Mouse (Mus musculus) forebrain, embryonic 14.5 days (tissue): ENCODE results near the gene Creg1. TPM values are rescaled to one million over a fixed set of nuclear protein-coding genes. Genes with fewer than 3 reads are reported as not detected.
"Not testable (repeated sequence)": the region's sequence is repeated elsewhere in the genome, so short reads cannot be mapped to it uniquely, and the experiment has no call there.

Experiments used
- ATAC-seq: fragments of 200-750 bp; cut with Nextera tagmentation; 2 replicates; pipeline ENCODE4 v1.8.0; 2017; ENCODE audit warnings: mild to moderate bottlenecking, moderate library complexity
- DNase-seq: peaks from one replicate; pipeline ENCODE4 v3.0.0-alpha.2; 2015; ENCODE audit warnings: low spot score
- H3K27ac ChIP-seq: fragments of 300-500 bp; sonication (generic); 2 replicates; pipeline ENCODE4 v1.5.1; 2014; ENCODE audit warnings: low read depth, mild to moderate bottlenecking, control low read depth, low read length, moderate library complexity
- H3K27me3 ChIP-seq: fragments of 300-500 bp; sonication (generic); replicated peaks from 2 replicates; pipeline ENCODE4 v1.6.1; 2014; ENCODE audit warnings: low read length, control low read depth, mixed read lengths; ENCODE audit not compliant: control insufficient read depth, insufficient read depth
- H3K36me3 ChIP-seq: fragments of 300-500 bp; sonication (generic); 2 replicates; pipeline ENCODE4 v1.6.1; 2014; ENCODE audit warnings: low read length, control low read depth; ENCODE audit not compliant: control insufficient read depth, insufficient read depth
- H3K4me1 ChIP-seq: fragments of 300-500 bp; sonication (generic); 2 replicates; pipeline ENCODE4 v1.6.1; 2014; ENCODE audit warnings: antibody characterized with exemption, low read length, control low read depth; ENCODE audit not compliant: control insufficient read depth, insufficient read depth
- H3K4me2 ChIP-seq: fragments of 300-500 bp; sonication (generic); 2 replicates; pipeline ENCODE4 v1.6.1; 2014; ENCODE audit warnings: mild to moderate bottlenecking, control low read depth, low read length
- H3K4me3 ChIP-seq: fragments of 300-500 bp; sonication (generic); 2 replicates; pipeline ENCODE4 v1.5.1; 2014; ENCODE audit warnings: low read depth, low read length, control low read depth
- H3K9ac ChIP-seq: fragments of 300-500 bp; sonication (generic); 2 replicates; pipeline ENCODE4 v1.6.1; 2014; ENCODE audit warnings: mild to moderate bottlenecking, low read length, control low read depth, moderate library complexity
- H3K9me3 ChIP-seq: fragments of 300-500 bp; sonication (generic); replicated peaks from 2 replicates; pipeline ENCODE4 v1.6.1; 2016; ENCODE audit warnings: low read length, control low read depth, mixed read lengths; ENCODE audit not compliant: control insufficient read depth
- WGBS: fragments of 180-500 bp; shearing (Covaris S2); extraction: QIAGEN DNeasy Blood & Tissue Kit; methylation state at CpG from one replicate; pipeline ENCODE4 v1.1.7; 2014; 5-methylcytosine and 5-hydroxymethylcytosine counted together
- polyA plus RNA-seq: library from polyadenylated mRNA; unstranded; fragments of >200 nt; fragmentation: Nextera tagmentation; extraction: Ambion mirVana; gene quantifications from 2 replicates; pipeline ENCODE4 v1.2.1, GENCODE M21; 2014

Gene Creg1
- polyA plus RNA-seq, 1 experiment from 2014 or later = 28.8 TPM

GRCm38 (mm10) chr1:165741989-165742388, 21.6 kb upstream of the Creg1 start:
- Histone ChIP-seq H3K4me1 (no peaks in the 10 kb centered on the region), H3K27me3 (no peaks in the 10 kb centered on the region), H3K4me2 (no peak overlapping the region), H3K4me3 (no peak overlapping the region), H3K27ac (no peak overlapping the region), H3K9ac (no peak overlapping the region), H3K36me3 (no peaks in the 10 kb centered on the region), H3K9me3 (no peaks in the 10 kb centered on the region)
- ATAC-seq = no peak
- 81% methylated on average over 8 of the region's 8 CpGs for WGBS
- no peak for DNase-seq

GRCm38 (mm10) chr1:165748053-165748452, 15.5 kb upstream of the Creg1 start:
- Histone ChIP-seq H3K36me3 (no peaks in the 10 kb centered on the region), H3K27ac (no peak overlapping the region), H3K9ac (no peak overlapping the region), H3K4me3 (no peak overlapping the region), H3K9me3 (no peaks in the 10 kb centered on the region), H3K4me1 (no peaks in the 10 kb centered on the region), H3K27me3 (no peaks in the 10 kb centered on the region), H3K4me2 (no peak overlapping the region)
- 67% methylated on average over 11 of the region's 11 CpGs for WGBS
- DNase-seq (no peak), ATAC-seq (no peak)

GRCm38 (mm10) chr1:165751142-165751541, 12.4 kb upstream of the Creg1 start:
- Histone ChIP-seq H3K27me3 (no peaks in the 10 kb centered on the region), H3K9me3 (no peaks in the 10 kb centered on the region), H3K36me3 (no peaks in the 10 kb centered on the region), H3K4me3 (no peak overlapping the region), H3K9ac (no peak overlapping the region), H3K4me1 (no peaks in the 10 kb centered on the region), H3K27ac (no peak overlapping the region), H3K4me2 (no peak overlapping the region)
- ATAC-seq (no peak), DNase-seq (no peak)

- DNase-seq (no peak), ATAC-seq (no peak)
- no peak overlapping the region for H3K9ac ChIP-seq
- H3K9me3 ChIP-seq = no peaks in the 10 kb centered on the region
- H3K27ac ChIP-seq = no peak overlapping the region
- no peaks in the 10 kb centered on the region for H3K36me3 ChIP-seq
- no peaks in the 10 kb centered on the region for H3K4me1 ChIP-seq
- no peaks in the 10 kb centered on the region for H3K27me3 ChIP-seq
- 86% methylated on average over 5 of the region's 5 CpGs for WGBS
- H3K4me2 ChIP-seq = no peak overlapping the region
- H3K4me3 ChIP-seq = no peak overlapping the region
Measured at GRCm38 (mm10) chr1:165751838-165752237, 11.7 kb upstream of the Creg1 start.

- Histone ChIP-seq H3K27ac (no peak overlapping the region), H3K27me3 (no peaks in the 10 kb centered on the region), H3K4me1 (no peaks in the 10 kb centered on the region), H3K4me2 (no peak overlapping the region), H3K36me3 (no peaks in the 10 kb centered on the region), H3K4me3 (no peak overlapping the region), H3K9ac (no peak overlapping the region), H3K9me3 (no peaks in the 10 kb centered on the region)
- no peak for ATAC-seq
- DNase-seq = no peak
- WGBS = 92% methylated on average over 6 of the region's 6 CpGs
Measured at GRCm38 (mm10) chr1:165754205-165754604, 9.3 kb upstream of the Creg1 start.

GRCm38 (mm10) chr1:165755194-165755593, 8.4 kb upstream of the Creg1 start:
- no peaks in the 10 kb centered on the region for H3K36me3 ChIP-seq
- no peaks in the 10 kb centered on the region for H3K9me3 ChIP-seq
- H3K27ac ChIP-seq = no peak overlapping the region
- DNase-seq (no peak), ATAC-seq (no peak)
- no peak overlapping the region for H3K4me2 ChIP-seq
- H3K4me1 ChIP-seq = no peaks in the 10 kb centered on the region
- H3K27me3 ChIP-seq = no peaks in the 10 kb centered on the region
- no peak overlapping the region for H3K4me3 ChIP-seq
- WGBS = 70% methylated on average over 4 of the region's 4 CpGs
- H3K9ac ChIP-seq = no peak overlapping the region

GRCm38 (mm10) chr1:165761522-165762305, 1.8 kb upstream of the Creg1 start:
- Histone ChIP-seq H3K4me1 (peaks cover 10% of the 10 kb centered on the region), H3K27me3 (no peaks in the 10 kb centered on the region; the same call in 1 of the 2 replicates)
- no peak for DNase-seq

GRCm38 (mm10) chr1:165762498-165762897, 1.0 kb upstream of the Creg1 start:
- not testable (repeated sequence) for H3K36me3 ChIP-seq, H3K27me3 ChIP-seq, H3K9me3 ChIP-seq, ATAC-seq, DNase-seq, H3K4me2 ChIP-seq, H3K4me3 ChIP-seq, H3K9ac ChIP-seq, H3K27ac ChIP-seq
- peaks cover 10% of the 10 kb centered on the region for H3K4me1 ChIP-seq
- 63% methylated on average over 2 of the region's 2 CpGs for WGBS

More at GRCm38 (mm10) chr1:165761522-165762305, 1.8 kb upstream of the Creg1 start:
- ATAC-seq = no peak
- Histone ChIP-seq H3K27ac (no peak overlapping the region), H3K4me2 (no peak overlapping the region), H3K9me3 (no peaks in the 10 kb centered on the region), H3K36me3 (no peaks in the 10 kb centered on the region), H3K9ac (no peak overlapping the region), H3K4me3 (no peak overlapping the region)
- 76% methylated on average over 3 of the region's 3 CpGs for WGBS

- no peaks in the 10 kb centered on the region for H3K9me3 ChIP-seq
- no peak for DNase-seq
- peak overlapping the region; percentile 77 for H3K4me3 ChIP-seq
Measured at GRCm38 (mm10) chr1:165762914-165763634, 472 bp upstream of the Creg1 start.

More at GRCm38 (mm10) chr1:165762914-165763634, 472 bp upstream of the Creg1 start:
- ATAC-seq = peak; percentile 45
- Histone ChIP-seq H3K36me3 (no peaks in the 10 kb centered on the region), H3K9ac (no peak overlapping the region), H3K4me1 (peaks cover 10% of the 10 kb centered on the region), H3K27me3 (no peaks in the 10 kb centered on the region; the same call in 1 of the 2 replicates), H3K27ac (no peak overlapping the region), H3K4me2 (peak overlapping the region; percentile 95)
- whole genome bisulfite sequencing = 30% methylated on average over 14 of the region's 14 CpGs
